Comparison of ENCODE assay signal across 16 mouse cellular contexts in genomic region chr15:63319666-63320065, GRCm38 (mm10).
"Had no signal": no experiment of that assay in that cellular context is flagged by ENCODE, and none has a peak within 500 bp of the region (broad histone marks: within the 10 kb centered on the region; RNA-seq: fewer than 3 reads in every experiment).

No protein-coding gene starts in this region.

- DNase-seq: kidney, adult 8-10 months; kidney, postnatal 25 days; liver; liver, embryonic 13.5 days; liver, postnatal 0 days; lung, postnatal 14 days; spleen, adult 18-20 months; thymus, adult 18-20 months; thymus, postnatal 14 days had no signal

- H3K27me3 ChIP-seq: limb, embryonic 12.5 days; liver, embryonic 13.5 days; lung, embryonic 15.5 days; megakaryocyte, embryonic 14.5 days; midbrain, embryonic 12.5 days; neural tube, embryonic 12.5 days had no signal

- ATAC-seq: liver, postnatal 0 days had no signal

- H3K27ac ChIP-seq: left cerebral cortex, adult 2 months; limb, embryonic 12.5 days; liver, embryonic 13.5 days; lung, embryonic 15.5 days; macrophage; midbrain, embryonic 12.5 days; neural tube, embryonic 12.5 days had no signal

- H3K4me2 ChIP-seq: limb, embryonic 12.5 days; liver, embryonic 13.5 days; lung, embryonic 15.5 days; midbrain, embryonic 12.5 days; neural tube, embryonic 12.5 days had no signal

- H3K36me3 ChIP-seq: limb, embryonic 12.5 days; liver, embryonic 13.5 days; lung, embryonic 15.5 days; midbrain, embryonic 12.5 days; neural tube, embryonic 12.5 days had no signal

- H3K4me1 ChIP-seq: limb, embryonic 12.5 days; liver, embryonic 13.5 days; megakaryocyte, embryonic 14.5 days; midbrain, embryonic 12.5 days; neural tube, embryonic 12.5 days had no signal

- H3K9ac ChIP-seq: limb, embryonic 12.5 days; liver, embryonic 13.5 days; liver, postnatal 0 days; lung, embryonic 15.5 days; midbrain, embryonic 12.5 days; neural tube, embryonic 12.5 days had no signal

- H3K9me3 ChIP-seq: limb, embryonic 12.5 days; liver, embryonic 13.5 days; lung, embryonic 15.5 days; megakaryocyte, embryonic 14.5 days; midbrain, embryonic 12.5 days; neural tube, embryonic 12.5 days had no signal

- H3K4me3 ChIP-seq: left cerebral cortex, adult 2 months; limb, embryonic 12.5 days; liver, embryonic 13.5 days; lung, embryonic 15.5 days; megakaryocyte, embryonic 14.5 days; midbrain, embryonic 12.5 days; neural tube, embryonic 12.5 days had no signal
